Mouse (Mus musculus) neural tube, embryonic 13.5 days (tissue): ENCODE results near the gene Ankrd2. TPM values are rescaled to one million over a fixed set of nuclear protein-coding genes. Genes with fewer than 3 reads are reported as not detected.

ENCODE experiments used
- ATAC-seq: fragments of 200-750 bp; cut with Nextera tagmentation; 2 replicates; pipeline ENCODE4 v1.8.0; 2017; ENCODE audit warnings: low read depth, mild to moderate bottlenecking, moderate TSS enrichment, moderate library complexity
- H3K27ac ChIP-seq: fragments of 300-500 bp; sonication (generic); replicated peaks from 2 replicates; pipeline ENCODE4 v1.5.1; 2015; ENCODE audit warnings: moderate library complexity, mild to moderate bottlenecking, inconsistent platforms
- H3K27me3 ChIP-seq: fragments of 300-500 bp; sonication (generic); 2 replicates; pipeline ENCODE4 v1.6.1; 2015; ENCODE audit warnings: mild to moderate bottlenecking, inconsistent platforms
- H3K36me3 ChIP-seq: fragments of 300-500 bp; sonication (generic); 2 replicates; pipeline ENCODE4 v1.6.1; 2015; ENCODE audit warnings: mild to moderate bottlenecking, inconsistent platforms
- H3K4me1 ChIP-seq: fragments of 300-500 bp; sonication (generic); replicated peaks from 2 replicates; pipeline ENCODE4 v1.6.1; 2015; ENCODE audit warnings: inconsistent platforms
- H3K4me2 ChIP-seq: fragments of 300-500 bp; sonication (generic); 2 replicates; pipeline ENCODE4 v1.6.1; 2015; ENCODE audit warnings: inconsistent platforms, mild to moderate bottlenecking, moderate library complexity
- H3K4me3 ChIP-seq: fragments of 300-500 bp; sonication (generic); 2 replicates; pipeline ENCODE4 v1.5.1; 2015; ENCODE audit warnings: mild to moderate bottlenecking, inconsistent platforms
- H3K9ac ChIP-seq: fragments of 300-500 bp; sonication (generic); 2 replicates; pipeline ENCODE4 v1.6.1; 2015; ENCODE audit warnings: moderate library complexity, mild to moderate bottlenecking, inconsistent platforms
- H3K9me3 ChIP-seq: fragments of 300-500 bp; sonication (generic); 2 replicates; pipeline ENCODE4 v1.6.1; 2016; ENCODE audit warnings: inconsistent platforms
- WGBS: fragments of 180-500 bp; shearing (Covaris S2); methylation state at CpG from one replicate; pipeline ENCODE4 v1.1.7; 2015; 5-methylcytosine and 5-hydroxymethylcytosine counted together
- polyA plus RNA-seq: library from polyadenylated mRNA; unstranded; fragments of >200 nt; fragmentation: Nextera tagmentation; extraction: Ambion mirVana; gene quantifications from 2 replicates; pipeline ENCODE4 v1.2.1, GENCODE M21; 2015

Ankrd2 gene
- polyA plus RNA-seq, 1 experiment from 2014 or later, result 0.53 TPM

GRCm38 (mm10) chr19:42000446-42000958, 35.3 kb upstream of the Ankrd2 start:
- 70% methylated on average over 4 of the region's 4 CpGs for WGBS
- Histone ChIP-seq H3K27me3 (no peaks in the 10 kb centered on the region), H3K27ac (peak overlapping the region; percentile 46; the same call in 1 of the 2 replicates), H3K9ac (no peak overlapping the region), H3K4me3 (no peak overlapping the region), H3K9me3 (no peaks in the 10 kb centered on the region), H3K36me3 (no peaks in the 10 kb centered on the region), H3K4me1 (peaks cover 7% of the 10 kb centered on the region; the same call in 1 of the 2 replicates), H3K4me2 (no peak overlapping the region)
- ATAC-seq, result no peak

- no peak for ATAC-seq
- Histone ChIP-seq H3K4me1 (0 out of 2 replicates have a peak, but pooled peaks cover 4% of the 10 kb centered on the region), H3K9ac (no peak overlapping the region), H3K36me3 (no peaks in the 10 kb centered on the region), H3K4me3 (no peak overlapping the region), H3K27me3 (no peaks in the 10 kb centered on the region), H3K27ac (peak overlapping the region; percentile 46; the same call in 1 of the 2 replicates), H3K4me2 (no peak overlapping the region), H3K9me3 (no peaks in the 10 kb centered on the region)
- 92% methylated on average over 12 of the region's 12 CpGs for WGBS
Observed at GRCm38 (mm10) chr19:42001253-42001980, 34.4 kb upstream of the Ankrd2 start.

DNA sequence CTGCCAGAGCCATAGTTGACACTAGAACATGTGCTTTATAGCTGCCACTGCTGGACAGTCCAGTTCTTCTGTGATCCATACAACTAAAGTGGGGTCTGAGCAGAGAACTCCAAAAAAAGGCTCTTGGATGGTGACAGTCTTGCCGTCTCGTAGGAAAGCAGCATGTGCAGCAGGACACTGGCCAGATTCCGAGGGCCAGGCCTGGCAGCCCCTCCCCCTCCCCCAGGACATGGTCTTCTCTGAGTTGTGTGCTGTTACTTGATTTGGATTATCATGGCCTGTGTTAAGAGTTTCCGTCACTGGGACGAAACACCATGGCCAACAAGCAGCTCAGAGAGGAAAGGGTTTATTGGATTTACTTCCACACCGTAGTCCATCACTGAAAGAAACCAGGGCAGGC, 31.5 kb upstream of the Ankrd2 start:
- H3K27ac ChIP-seq, result no peak overlapping the region
- no peaks in the 10 kb centered on the region for H3K27me3 ChIP-seq

DNA sequence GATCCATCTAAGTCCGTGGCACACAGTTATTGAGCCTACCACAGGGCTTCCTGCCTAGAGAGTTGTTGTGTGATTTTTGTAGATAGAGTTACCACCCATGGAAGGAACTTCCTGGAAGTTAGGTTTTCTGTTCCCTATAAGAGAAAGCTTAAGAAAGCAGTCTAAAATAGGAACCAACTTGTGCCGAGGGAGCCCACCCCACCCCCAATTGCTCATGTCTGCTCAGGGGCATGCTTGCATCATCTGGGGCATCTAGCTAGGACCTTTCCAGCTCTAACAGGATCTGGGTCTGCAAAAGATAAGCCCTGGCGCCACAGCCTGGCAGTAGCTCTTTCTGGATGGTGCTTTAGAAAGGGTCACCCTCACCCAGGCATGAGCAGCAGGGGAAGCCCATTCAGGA, 30.2 kb upstream of the Ankrd2 start:
- Histone ChIP-seq H3K4me1 (peaks cover under 1% of the 10 kb centered on the region), H3K9ac (no peak overlapping the region), H3K27ac (no peak overlapping the region), H3K9me3 (no peaks in the 10 kb centered on the region), H3K4me2 (no peak overlapping the region), H3K27me3 (no peaks in the 10 kb centered on the region), H3K36me3 (no peaks in the 10 kb centered on the region), H3K4me3 (no peak overlapping the region)
- WGBS, result 88% methylated on average over 3 of the region's 3 CpGs
- no peak for ATAC-seq

More for the DNA sequence above, 31.5 kb upstream of the Ankrd2 start:
- WGBS, result 81% methylated on average over 6 of the region's 6 CpGs
- Histone ChIP-seq H3K9ac (no peak overlapping the region), H3K4me1 (peaks cover 4% of the 10 kb centered on the region; the same call in 1 of the 2 replicates), H3K4me2 (no peak overlapping the region), H3K36me3 (no peaks in the 10 kb centered on the region), H3K4me3 (no peak overlapping the region), H3K9me3 (no peaks in the 10 kb centered on the region)
- ATAC-seq, result no peak

DNA sequence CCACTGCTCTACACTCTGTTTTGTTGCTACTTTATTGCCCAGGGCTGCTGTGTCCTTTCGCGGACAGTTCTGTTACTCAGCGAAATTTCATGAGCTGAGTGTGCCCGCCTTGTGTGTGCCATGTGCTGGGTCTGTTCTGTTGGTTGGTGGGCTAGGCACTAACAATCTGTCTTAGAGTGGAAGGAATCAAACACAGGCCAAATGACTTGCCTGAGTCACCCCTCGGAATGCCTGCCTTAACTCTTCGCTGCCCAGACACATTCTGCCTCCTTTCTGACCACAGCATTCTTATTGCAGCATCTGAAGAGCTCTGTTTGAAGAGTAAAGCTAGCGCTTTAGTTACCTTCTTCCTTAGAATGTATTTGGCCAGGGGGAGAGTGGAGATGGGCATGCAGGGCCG, 29.2 kb upstream of the Ankrd2 start:
- ATAC-seq, result no peak
- WGBS, result 68% methylated on average over 8 of the region's 8 CpGs
- no peaks in the 10 kb centered on the region for H3K27me3 ChIP-seq
- H3K9ac ChIP-seq, result no peak overlapping the region
- H3K4me3 ChIP-seq, result no peak overlapping the region
- no peaks in the 10 kb centered on the region; the same call in none of the 2 replicates for H3K4me1 ChIP-seq
- no peaks in the 10 kb centered on the region for H3K9me3 ChIP-seq
- H3K27ac ChIP-seq, result no peak overlapping the region
- no peaks in the 10 kb centered on the region for H3K36me3 ChIP-seq
- no peak overlapping the region for H3K4me2 ChIP-seq

- no peak overlapping the region for H3K27ac ChIP-seq
- no peak for ATAC-seq
Observed at GRCm38 (mm10) chr19:42008586-42008985, 27.2 kb upstream of the Ankrd2 start.

GRCm38 (mm10) chr19:42009067-42009466, 26.7 kb upstream of the Ankrd2 start:
- 56% methylated on average over 7 of the region's 7 CpGs for WGBS

More at GRCm38 (mm10) chr19:42008586-42008985, 27.2 kb upstream of the Ankrd2 start:
- no peak overlapping the region for H3K9ac ChIP-seq
- H3K4me3 ChIP-seq, result no peak overlapping the region
- H3K4me2 ChIP-seq, result no peak overlapping the region
- no peaks in the 10 kb centered on the region for H3K9me3 ChIP-seq
- 55% methylated on average over 3 of the region's 3 CpGs for WGBS
- H3K27me3 ChIP-seq, result no peaks in the 10 kb centered on the region
- no peaks in the 10 kb centered on the region for H3K36me3 ChIP-seq
- no peaks in the 10 kb centered on the region; the same call in none of the 2 replicates for H3K4me1 ChIP-seq

DNA sequence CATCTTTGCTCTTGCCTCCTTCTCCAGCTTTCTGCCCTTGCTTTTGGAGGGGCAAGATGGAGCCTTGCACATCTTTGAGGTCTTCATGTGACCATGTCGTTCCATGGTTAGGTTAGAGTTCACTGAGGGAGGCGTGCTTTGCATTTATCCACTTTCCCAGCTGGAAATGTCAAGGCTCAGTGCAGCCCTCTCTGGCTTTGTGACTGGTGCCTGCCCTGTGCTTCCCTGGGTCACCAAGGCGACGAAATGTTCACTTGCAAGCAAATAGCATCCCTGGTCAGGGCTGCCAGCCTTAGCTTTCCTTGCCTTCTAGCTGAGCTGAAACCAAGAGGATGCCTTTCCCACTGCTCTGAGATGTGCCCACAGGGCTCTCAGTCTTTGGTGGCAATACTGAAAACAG, 25.4 kb upstream of the Ankrd2 start:
- no peaks in the 10 kb centered on the region for H3K9me3 ChIP-seq
- no peak overlapping the region for H3K4me2 ChIP-seq
- H3K4me1 ChIP-seq, result no peaks in the 10 kb centered on the region; the same call in none of the 2 replicates
- WGBS, result 52% methylated on average over 4 of the region's 4 CpGs
- no peaks in the 10 kb centered on the region for H3K27me3 ChIP-seq
- H3K4me3 ChIP-seq, result no peak overlapping the region
- no peaks in the 10 kb centered on the region for H3K36me3 ChIP-seq
- H3K9ac ChIP-seq, result no peak overlapping the region
- no peak overlapping the region for H3K27ac ChIP-seq
- ATAC-seq, result no peak

More at GRCm38 (mm10) chr19:42009067-42009466, 26.7 kb upstream of the Ankrd2 start:
- Histone ChIP-seq H3K27ac (no peak overlapping the region), H3K9me3 (no peaks in the 10 kb centered on the region), H3K4me2 (no peak overlapping the region), H3K4me1 (no peaks in the 10 kb centered on the region; the same call in none of the 2 replicates), H3K36me3 (no peaks in the 10 kb centered on the region), H3K4me3 (no peak overlapping the region), H3K27me3 (no peaks in the 10 kb centered on the region), H3K9ac (no peak overlapping the region)
- ATAC-seq, result no peak

DNA sequence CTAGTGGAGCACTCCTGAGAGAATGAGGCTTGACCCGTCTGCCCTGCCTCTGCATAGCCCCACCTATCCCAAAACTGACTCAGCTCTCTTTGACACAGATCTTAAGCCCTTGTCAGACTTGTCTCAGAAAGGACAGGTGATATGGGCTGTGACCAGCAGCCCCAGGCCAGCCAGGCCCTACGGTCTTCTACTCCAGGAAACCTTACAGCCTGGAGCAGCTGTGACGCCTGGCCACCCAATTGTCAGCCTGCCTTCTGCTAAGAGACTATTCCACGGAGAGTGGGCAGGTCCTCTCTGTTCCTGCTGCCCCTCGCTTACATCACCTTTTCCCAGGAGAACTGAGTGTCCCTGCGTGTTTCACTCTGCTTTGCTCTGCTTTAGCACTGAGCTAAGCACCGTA, 24.7 kb upstream of the Ankrd2 start:
- no peak for ATAC-seq
- Histone ChIP-seq H3K4me2 (no peak overlapping the region), H3K27ac (no peak overlapping the region), H3K4me3 (no peak overlapping the region), H3K36me3 (no peaks in the 10 kb centered on the region), H3K9me3 (no peaks in the 10 kb centered on the region), H3K9ac (no peak overlapping the region), H3K27me3 (no peaks in the 10 kb centered on the region), H3K4me1 (no peaks in the 10 kb centered on the region; the same call in none of the 2 replicates)
- WGBS, result 87% methylated on average over 7 of the region's 7 CpGs

GRCm38 (mm10) chr19:42014231-42014825, 21.5 kb upstream of the Ankrd2 start:
- H3K4me1 ChIP-seq, result peaks cover 10% of the 10 kb centered on the region
- no peak overlapping the region for H3K4me2 ChIP-seq
- no peak overlapping the region for H3K4me3 ChIP-seq
- H3K27ac ChIP-seq, result no peak overlapping the region
- H3K9ac ChIP-seq, result no peak overlapping the region
- 86% methylated on average over 3 of the region's 3 CpGs for WGBS
- H3K36me3 ChIP-seq, result no peaks in the 10 kb centered on the region
- no peaks in the 10 kb centered on the region for H3K9me3 ChIP-seq
- H3K27me3 ChIP-seq, result no peaks in the 10 kb centered on the region
- no peak for ATAC-seq

GRCm38 (mm10) chr19:42015001-42015400, 20.8 kb upstream of the Ankrd2 start:
- 89% methylated on average over 6 of the region's 6 CpGs for WGBS
- Histone ChIP-seq H3K4me2 (no peak overlapping the region), H3K36me3 (no peaks in the 10 kb centered on the region), H3K27me3 (no peaks in the 10 kb centered on the region), H3K4me3 (no peak overlapping the region), H3K27ac (no peak overlapping the region), H3K4me1 (peaks cover 10% of the 10 kb centered on the region), H3K9ac (no peak overlapping the region), H3K9me3 (no peaks in the 10 kb centered on the region)
- no peak for ATAC-seq

DNA sequence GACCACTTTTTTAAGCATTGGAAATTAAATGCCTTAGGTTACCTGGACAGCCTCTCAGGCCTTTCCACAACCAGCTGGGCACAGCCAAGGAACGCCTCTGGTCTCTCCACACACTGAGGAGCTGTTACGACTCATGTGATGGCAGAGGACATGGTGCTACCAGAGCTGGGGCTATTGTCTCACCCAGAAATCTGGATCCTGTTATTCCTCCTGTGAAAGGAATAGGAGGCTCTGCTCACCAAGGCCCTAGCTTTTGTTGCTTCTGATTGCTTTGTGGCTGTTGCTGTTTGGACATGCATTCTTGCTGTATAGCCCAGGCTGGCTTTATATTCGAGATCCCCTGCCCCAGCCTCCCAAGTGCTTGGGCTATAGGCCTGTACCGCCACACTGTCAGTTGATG, 19.5 kb upstream of the Ankrd2 start:
- H3K9ac ChIP-seq, result no peak overlapping the region
- no peak overlapping the region for H3K27ac ChIP-seq
- no peaks in the 10 kb centered on the region for H3K36me3 ChIP-seq

More for the DNA sequence above, 19.5 kb upstream of the Ankrd2 start:
- Histone ChIP-seq H3K4me1 (peaks cover 11% of the 10 kb centered on the region), H3K27me3 (no peaks in the 10 kb centered on the region), H3K4me3 (no peak overlapping the region), H3K9me3 (no peaks in the 10 kb centered on the region), H3K4me2 (no peak overlapping the region)
- WGBS, result 52% methylated on average over 4 of the region's 4 CpGs
- no peak for ATAC-seq
